Mouse (Mus musculus): Measurements from ENCODE around the gene Klf16. TPM values are rescaled to one million over a fixed set of nuclear protein-coding genes. Genes with fewer than 3 reads are reported as not detected.

Gene Klf16
- polyA plus RNA-seq, 1 experiment from 2014 or later, result 4.9 TPM

GRCm38 (mm10) chr10:80570871-80571836 is 6.0 kb downstream of the Klf16 start:
- no peaks in the 10 kb centered on the region for H3K9me3 ChIP-seq (replicated peaks; ENCODE audit: control insufficient read depth, low read length, poor library complexity, severe bottlenecking)
- peak overlapping the region; percentile 36 for H3K4me2 ChIP-seq (ENCODE audit: low read length)
- peaks cover 42% of the 10 kb centered on the region for H3K4me1 ChIP-seq (ENCODE audit: control insufficient read depth, insufficient read depth, low read length)
- 17% methylated on average over 30 of the region's 30 CpGs for WGBS
- H3K9ac ChIP-seq (ENCODE audit: low read depth, low read length), result peak overlapping the region; percentile 53; the same call in 1 of the 2 replicates
- no peaks in the 10 kb centered on the region for H3K27me3 ChIP-seq (ENCODE audit: control insufficient read depth, insufficient read depth, low read depth, low read length)
- no peak overlapping the region; the same call in 1 of the 2 replicates for H3K4me3 ChIP-seq (ENCODE audit: low read depth, low read length)
- H3K36me3 ChIP-seq (ENCODE audit: control insufficient read depth, insufficient read depth, low read length), result peaks cover 6% of the 10 kb centered on the region; the same call in 1 of the 2 replicates
- no peak for ATAC-seq
- no peak overlapping the region for H3K27ac ChIP-seq (ENCODE audit: low read length)

- no peak for ATAC-seq
- H3K9ac ChIP-seq (ENCODE audit: low read depth, low read length), result no peak overlapping the region
- no peak overlapping the region for H3K4me3 ChIP-seq (ENCODE audit: low read depth, low read length)
- WGBS, result 92% methylated on average over 10 of the region's 10 CpGs
- no peaks in the 10 kb centered on the region for H3K27me3 ChIP-seq (ENCODE audit: control insufficient read depth, insufficient read depth, low read depth, low read length)
- peaks cover 6% of the 10 kb centered on the region; the same call in 1 of the 2 replicates for H3K36me3 ChIP-seq (ENCODE audit: control insufficient read depth, insufficient read depth, low read length)
- no peak overlapping the region for H3K4me2 ChIP-seq (ENCODE audit: low read length)
- H3K4me1 ChIP-seq (ENCODE audit: control insufficient read depth, insufficient read depth, low read length), result peaks cover 35% of the 10 kb centered on the region
- no peaks in the 10 kb centered on the region for H3K9me3 ChIP-seq (replicated peaks; ENCODE audit: control insufficient read depth, low read length, poor library complexity, severe bottlenecking)
- H3K27ac ChIP-seq (ENCODE audit: low read length), result no peak overlapping the region
Observed at GRCm38 (mm10) chr10:80570419-80570818, 6.7 kb downstream of the Klf16 start.

- Histone ChIP-seq H3K27me3 (ENCODE audit: control insufficient read depth, insufficient read depth, low read depth, low read length) (no peaks in the 10 kb centered on the region), H3K4me3 (ENCODE audit: low read depth, low read length) (no peak overlapping the region), H3K4me1 (ENCODE audit: control insufficient read depth, insufficient read depth, low read length) (peaks cover 29% of the 10 kb centered on the region), H3K9me3 (replicated peaks; ENCODE audit: control insufficient read depth, low read length, poor library complexity, severe bottlenecking) (no peaks in the 10 kb centered on the region), H3K4me2 (ENCODE audit: low read length) (no peak overlapping the region), H3K27ac (ENCODE audit: low read length) (no peak overlapping the region), H3K36me3 (ENCODE audit: control insufficient read depth, insufficient read depth, low read length) (peaks cover 6% of the 10 kb centered on the region; the same call in 1 of the 2 replicates), H3K9ac (ENCODE audit: low read depth, low read length) (no peak overlapping the region)
- ATAC-seq, result no peak
- WGBS, result 32% methylated on average over 10 of the region's 10 CpGs
Observed at GRCm38 (mm10) chr10:80569664-80570066, 7.5 kb downstream of the Klf16 start.

- Histone ChIP-seq H3K9me3 (replicated peaks; ENCODE audit: control insufficient read depth, low read length, poor library complexity, severe bottlenecking) (no peaks in the 10 kb centered on the region), H3K4me2 (ENCODE audit: low read length) (no peak overlapping the region), H3K4me1 (ENCODE audit: control insufficient read depth, insufficient read depth, low read length) (peaks cover 22% of the 10 kb centered on the region), H3K9ac (ENCODE audit: low read depth, low read length) (no peak overlapping the region), H3K36me3 (ENCODE audit: control insufficient read depth, insufficient read depth, low read length) (peaks cover 6% of the 10 kb centered on the region; the same call in 1 of the 2 replicates), H3K4me3 (ENCODE audit: low read depth, low read length) (no peak overlapping the region), H3K27me3 (ENCODE audit: control insufficient read depth, insufficient read depth, low read depth, low read length) (no peaks in the 10 kb centered on the region), H3K27ac (ENCODE audit: low read length) (no peak overlapping the region)
- no peak for ATAC-seq
- 95% methylated on average over 29 of the region's 29 CpGs for WGBS
Observed at GRCm38 (mm10) chr10:80568876-80569275, 8.2 kb downstream of the Klf16 start.

GRCm38 (mm10) chr10:80566375-80567092 is 10.6 kb downstream of the Klf16 start:
- Histone ChIP-seq H3K9me3 (replicated peaks; ENCODE audit: control insufficient read depth, low read length, poor library complexity, severe bottlenecking) (no peaks in the 10 kb centered on the region), H3K36me3 (ENCODE audit: control insufficient read depth, insufficient read depth, low read length) (peaks cover 6% of the 10 kb centered on the region; the same call in 1 of the 2 replicates), H3K27me3 (ENCODE audit: control insufficient read depth, insufficient read depth, low read depth, low read length) (no peaks in the 10 kb centered on the region), H3K4me3 (ENCODE audit: low read depth, low read length) (peak overlapping the region; percentile 2; the same call in 1 of the 2 replicates), H3K4me1 (ENCODE audit: control insufficient read depth, insufficient read depth, low read length) (peaks cover 27% of the 10 kb centered on the region), H3K27ac (ENCODE audit: low read length) (peak overlapping the region; percentile 61), H3K9ac (ENCODE audit: low read depth, low read length) (peak overlapping the region; percentile 52; the same call in 1 of the 2 replicates), H3K4me2 (ENCODE audit: low read length) (peak overlapping the region; percentile 43)
- 4% methylated on average over 17 of the region's 17 CpGs for WGBS
- ATAC-seq, result peak; percentile 52

- Histone ChIP-seq H3K9ac (ENCODE audit: low read depth, low read length) (peak within 1 kb of the TSS; percentile 91), H3K4me1 (ENCODE audit: control insufficient read depth, insufficient read depth, low read length) (peaks cover 30% of the 10 kb centered on the region), H3K27ac (ENCODE audit: low read length) (peak within 1 kb of the TSS; percentile 97), H3K9me3 (replicated peaks; ENCODE audit: control insufficient read depth, low read length, poor library complexity, severe bottlenecking) (no peaks in the 10 kb centered on the region), H3K27me3 (ENCODE audit: control insufficient read depth, insufficient read depth, low read depth, low read length) (no peaks in the 10 kb centered on the region), H3K36me3 (ENCODE audit: control insufficient read depth, insufficient read depth, low read length) (no peaks in the 10 kb centered on the region), H3K4me3 (ENCODE audit: low read depth, low read length) (peak within 1 kb of the TSS; percentile 95), H3K4me2 (ENCODE audit: low read length) (peak within 1 kb of the TSS; percentile 96)
- ATAC-seq, result peak; percentile 83
- under 1% methylated on average over 70 of the region's 72 CpGs for WGBS
Observed at GRCm38 (mm10) chr10:80561116-80561944, 15.8 kb downstream of the Klf16 start, which contains the start of gene Rexo1. TSS of gene Rexo1 (minus strand) at chr10:80561560.

GRCm38 (mm10) chr10:80560621-80561020 is 16.5 kb downstream of the Klf16 start:
- peak overlapping the region; percentile 91 for H3K9ac ChIP-seq (ENCODE audit: low read depth, low read length)
- no peaks in the 10 kb centered on the region for H3K36me3 ChIP-seq (ENCODE audit: control insufficient read depth, insufficient read depth, low read length)
- peak overlapping the region; percentile 96 for H3K4me2 ChIP-seq (ENCODE audit: low read length)
- no peak overlapping the region for H3K27ac ChIP-seq (ENCODE audit: low read length)
- H3K27me3 ChIP-seq (ENCODE audit: control insufficient read depth, insufficient read depth, low read depth, low read length), result no peaks in the 10 kb centered on the region
- H3K9me3 ChIP-seq (replicated peaks; ENCODE audit: control insufficient read depth, low read length, poor library complexity, severe bottlenecking), result no peaks in the 10 kb centered on the region
- peak overlapping the region; percentile 95 for H3K4me3 ChIP-seq (ENCODE audit: low read depth, low read length)
- no peak for ATAC-seq
- peaks cover 30% of the 10 kb centered on the region for H3K4me1 ChIP-seq (ENCODE audit: control insufficient read depth, insufficient read depth, low read length)
- under 1% methylated on average over 13 of the region's 13 CpGs for WGBS

GRCm38 (mm10) chr10:80559431-80559830 is 17.7 kb downstream of the Klf16 start:
- Histone ChIP-seq H3K36me3 (ENCODE audit: control insufficient read depth, insufficient read depth, low read length) (no peaks in the 10 kb centered on the region), H3K27ac (ENCODE audit: low read length) (no peak overlapping the region), H3K4me1 (ENCODE audit: control insufficient read depth, insufficient read depth, low read length) (peaks cover 30% of the 10 kb centered on the region), H3K4me3 (ENCODE audit: low read depth, low read length) (no peak overlapping the region), H3K9ac (ENCODE audit: low read depth, low read length) (no peak overlapping the region), H3K4me2 (ENCODE audit: low read length) (no peak overlapping the region), H3K27me3 (ENCODE audit: control insufficient read depth, insufficient read depth, low read depth, low read length) (no peaks in the 10 kb centered on the region), H3K9me3 (replicated peaks; ENCODE audit: control insufficient read depth, low read length, poor library complexity, severe bottlenecking) (no peaks in the 10 kb centered on the region)
- WGBS, result 93% methylated on average over 7 of the region's 7 CpGs
- no peak for ATAC-seq
